Mouse (Mus musculus): Measurements from ENCODE around the gene 1700122O11Rik.
A peak's percentile ranks its signal among the peaks of the same experiment; 100 is the strongest.

1700122O11Rik gene

DNA sequence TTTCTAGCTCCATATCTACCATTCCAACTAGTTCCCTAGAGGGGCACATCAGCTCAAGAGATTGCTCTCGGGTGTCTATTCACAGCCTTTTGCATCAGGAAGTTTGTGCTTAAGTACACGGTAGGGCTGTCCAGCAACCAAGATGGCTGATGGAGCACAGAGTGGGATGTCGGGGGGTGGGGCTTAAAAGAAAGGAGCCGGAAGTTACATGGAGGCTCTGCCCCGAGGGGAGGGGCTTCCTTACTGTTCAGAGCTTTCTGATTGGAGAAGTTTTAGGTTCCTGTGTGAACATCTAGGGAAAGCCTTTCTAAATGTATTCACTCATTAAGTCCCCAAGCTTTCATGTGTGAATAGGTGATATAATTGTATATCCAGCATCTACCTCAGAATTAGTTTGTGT is 21.5 kb downstream of the 1700122O11Rik start:
- no peaks in the 10 kb centered on the region for H3K9me3 ChIP-seq (ENCODE audit: low read length)
- no peak for TF ChIP-seq NANOG (IDR thresholded peaks at IDR 0.05; ENCODE audit: borderline replicate concordance, low read length)
- no peak for TF ChIP-seq CTCF (conservative IDR thresholded peaks at IDR 0.05; ENCODE audit: low read length)
- TF ChIP-seq POU5F1 (IDR thresholded peaks at IDR 0.05; ENCODE audit: borderline replicate concordance, low read length), result no peak
- H3K27me3 ChIP-seq (ENCODE audit: insufficient read depth, low read length), result peaks cover 9% of the 10 kb centered on the region
- no peaks in the 10 kb centered on the region for H3K36me3 ChIP-seq (ENCODE audit: insufficient read depth, low read length)
- H3K4me1 ChIP-seq (replicated peaks; ENCODE audit: low read depth, low read length), result peaks cover 24% of the 10 kb centered on the region
- H3K4me3 ChIP-seq (replicated peaks; ENCODE audit: low read length), result no peak overlapping the region

DNA sequence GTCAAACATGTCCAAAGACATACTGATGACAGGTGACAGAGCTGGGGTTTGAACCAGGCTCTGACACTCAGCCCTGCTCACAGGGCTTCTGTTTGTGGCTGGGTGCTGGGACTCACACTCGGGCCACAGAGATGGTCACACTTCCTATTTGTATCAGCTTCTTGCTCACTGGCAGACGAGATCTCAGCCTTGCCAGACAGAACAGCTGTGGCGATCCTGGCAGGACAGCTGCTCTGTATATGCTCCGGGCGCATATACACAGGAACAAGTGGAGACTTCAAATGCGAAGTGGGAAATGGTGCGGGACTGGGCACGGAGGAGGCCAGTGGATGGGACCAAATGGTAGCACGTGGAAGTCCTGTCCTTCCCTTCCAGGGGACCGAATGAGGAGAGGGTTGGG is 25.5 kb downstream of the 1700122O11Rik start:
- peaks cover 8% of the 10 kb centered on the region; the same call in 1 of the 2 replicates for H3K27me3 ChIP-seq (ENCODE audit: insufficient read depth, low read length)
- H3K4me3 ChIP-seq (replicated peaks; ENCODE audit: low read length), result no peak overlapping the region
- no peaks in the 10 kb centered on the region for H3K9me3 ChIP-seq (ENCODE audit: low read length)
- H3K36me3 ChIP-seq (ENCODE audit: insufficient read depth, low read length), result no peaks in the 10 kb centered on the region
- TF ChIP-seq CTCF (conservative IDR thresholded peaks at IDR 0.05; ENCODE audit: low read length) (no peak), NANOG (IDR thresholded peaks at IDR 0.05; ENCODE audit: borderline replicate concordance, low read length) (no peak), POU5F1 (IDR thresholded peaks at IDR 0.05; ENCODE audit: borderline replicate concordance, low read length) (no peak)
- H3K4me1 ChIP-seq (replicated peaks; ENCODE audit: low read depth, low read length), result peaks cover 46% of the 10 kb centered on the region

DNA sequence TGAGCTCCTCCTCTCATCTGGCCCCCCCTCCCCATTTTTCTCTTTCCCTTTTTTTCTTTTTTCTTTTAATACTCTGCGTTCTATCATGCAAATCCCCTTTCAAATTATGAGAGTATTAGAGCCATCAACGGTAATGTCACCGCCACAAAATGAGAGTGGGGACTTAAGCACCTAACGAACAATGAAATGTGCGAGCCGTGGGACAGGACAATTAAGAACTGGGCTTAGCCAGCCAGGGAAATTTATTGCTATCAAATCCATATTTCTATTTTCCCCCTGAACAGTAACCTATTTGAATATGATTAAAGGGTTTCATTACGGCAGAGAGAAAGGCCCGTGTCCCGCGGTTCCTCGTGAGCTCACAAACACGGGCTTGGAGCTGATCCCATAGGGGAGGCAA is 27.0 kb downstream of the 1700122O11Rik start:
- H3K4me1 ChIP-seq (replicated peaks; ENCODE audit: low read depth, low read length), result peaks cover 42% of the 10 kb centered on the region
- no peaks in the 10 kb centered on the region for H3K9me3 ChIP-seq (ENCODE audit: low read length)
- H3K4me3 ChIP-seq (replicated peaks; ENCODE audit: low read length), result no peak overlapping the region
- TF ChIP-seq CTCF (conservative IDR thresholded peaks at IDR 0.05; ENCODE audit: low read length) (no peak), POU5F1 (IDR thresholded peaks at IDR 0.05; ENCODE audit: borderline replicate concordance, low read length) (no peak), NANOG (IDR thresholded peaks at IDR 0.05; ENCODE audit: borderline replicate concordance, low read length) (no peak)
- H3K36me3 ChIP-seq (ENCODE audit: insufficient read depth, low read length), result no peaks in the 10 kb centered on the region
- peaks cover 10% of the 10 kb centered on the region for H3K27me3 ChIP-seq (ENCODE audit: insufficient read depth, low read length)

DNA sequence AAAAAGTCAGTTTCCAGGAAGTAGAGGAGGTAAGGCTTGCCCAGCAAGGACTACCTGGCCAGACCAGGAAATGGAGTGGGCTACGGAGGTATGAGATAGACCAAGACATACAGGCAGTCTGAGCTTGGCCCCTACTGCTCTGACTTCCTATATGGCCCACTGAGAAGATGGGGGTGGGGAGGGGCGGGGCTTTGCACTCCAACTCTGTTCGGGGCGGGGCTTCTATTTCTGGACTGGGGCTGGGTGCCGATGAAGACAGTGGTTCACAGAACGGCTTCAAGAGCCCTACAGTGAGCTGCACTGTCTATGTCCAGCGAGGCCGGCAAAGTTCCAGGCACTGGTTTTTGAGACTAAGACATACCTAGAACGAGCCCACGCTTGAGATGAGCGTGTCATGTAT is 27.8 kb downstream of the 1700122O11Rik start:
- no peaks in the 10 kb centered on the region for H3K9me3 ChIP-seq (ENCODE audit: low read length)
- H3K36me3 ChIP-seq (ENCODE audit: insufficient read depth, low read length), result no peaks in the 10 kb centered on the region
- no peak for TF ChIP-seq CTCF (conservative IDR thresholded peaks at IDR 0.05; ENCODE audit: low read length)
- no peak for TF ChIP-seq NANOG (IDR thresholded peaks at IDR 0.05; ENCODE audit: borderline replicate concordance, low read length)
- no peak for TF ChIP-seq POU5F1 (IDR thresholded peaks at IDR 0.05; ENCODE audit: borderline replicate concordance, low read length)
- H3K4me1 ChIP-seq (replicated peaks; ENCODE audit: low read depth, low read length), result peaks cover 43% of the 10 kb centered on the region
- peaks cover 10% of the 10 kb centered on the region for H3K27me3 ChIP-seq (ENCODE audit: insufficient read depth, low read length)
- H3K4me3 ChIP-seq (replicated peaks; ENCODE audit: low read length), result no peak overlapping the region

DNA sequence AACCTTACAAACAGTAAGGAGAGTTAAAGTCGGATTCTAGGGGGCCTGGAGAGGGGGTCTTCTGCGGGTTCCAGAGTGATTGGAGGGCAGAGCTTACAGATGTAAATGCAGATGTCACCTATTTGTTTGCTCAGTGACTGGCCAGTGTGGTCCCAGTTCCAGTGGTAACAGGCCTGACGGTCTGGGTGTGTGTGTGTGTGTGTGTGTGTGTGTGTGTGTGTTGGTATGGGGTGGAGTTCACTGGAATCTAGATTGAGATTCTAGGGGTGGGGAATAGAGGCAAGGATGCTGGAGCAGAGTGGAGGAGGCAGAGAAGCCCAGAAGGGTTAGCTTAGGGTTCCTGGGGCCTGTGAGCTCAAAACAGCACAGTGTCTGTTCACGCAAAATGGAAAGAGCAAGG is 32.3 kb downstream of the 1700122O11Rik start:
- no peak overlapping the region for H3K4me3 ChIP-seq (replicated peaks; ENCODE audit: low read length)
- H3K4me1 ChIP-seq (replicated peaks; ENCODE audit: low read depth, low read length), result peaks cover 58% of the 10 kb centered on the region
- no peaks in the 10 kb centered on the region for H3K9me3 ChIP-seq (ENCODE audit: low read length)
- peaks cover 13% of the 10 kb centered on the region for H3K27me3 ChIP-seq (ENCODE audit: insufficient read depth, low read length)
- H3K36me3 ChIP-seq (ENCODE audit: insufficient read depth, low read length), result no peaks in the 10 kb centered on the region
- TF ChIP-seq POU5F1 (IDR thresholded peaks at IDR 0.05; ENCODE audit: borderline replicate concordance, low read length) (no peak), CTCF (conservative IDR thresholded peaks at IDR 0.05; ENCODE audit: low read length) (no peak), NANOG (IDR thresholded peaks at IDR 0.05; ENCODE audit: borderline replicate concordance, low read length) (no peak)

DNA sequence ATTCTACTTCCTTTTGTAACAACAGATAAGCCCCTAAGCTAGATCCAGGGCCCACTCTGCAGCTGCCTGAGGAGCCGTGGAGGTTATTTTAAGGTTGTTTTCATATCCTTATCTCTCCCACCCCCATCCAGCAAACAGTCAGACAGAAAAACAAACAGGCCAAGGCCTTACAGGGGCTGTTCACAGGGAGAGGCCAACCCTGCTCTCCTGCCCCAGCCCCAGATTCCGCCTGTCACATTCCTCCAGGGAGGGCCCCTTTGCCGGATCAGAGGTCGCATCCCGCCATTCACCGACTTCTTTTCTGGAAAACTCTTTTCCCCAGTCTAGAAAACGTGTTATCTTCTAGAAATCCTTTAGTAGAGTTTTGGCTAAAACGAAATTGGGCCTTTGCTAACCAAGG is 33.0 kb downstream of the 1700122O11Rik start:
- H3K4me3 ChIP-seq (replicated peaks; ENCODE audit: low read length), result no peak overlapping the region
- H3K4me1 ChIP-seq (replicated peaks; ENCODE audit: low read depth, low read length), result peaks cover 59% of the 10 kb centered on the region
- H3K9me3 ChIP-seq (ENCODE audit: low read length), result no peaks in the 10 kb centered on the region
- no peaks in the 10 kb centered on the region for H3K36me3 ChIP-seq (ENCODE audit: insufficient read depth, low read length)
- peaks cover 13% of the 10 kb centered on the region for H3K27me3 ChIP-seq (ENCODE audit: insufficient read depth, low read length)
- no peak for TF ChIP-seq CTCF (conservative IDR thresholded peaks at IDR 0.05; ENCODE audit: low read length)
- no peak for TF ChIP-seq POU5F1 (IDR thresholded peaks at IDR 0.05; ENCODE audit: borderline replicate concordance, low read length)
- TF ChIP-seq NANOG (IDR thresholded peaks at IDR 0.05; ENCODE audit: borderline replicate concordance, low read length), result no peak

GRCm38 (mm10) chr17:48004619-48005018 is 33.5 kb downstream of the 1700122O11Rik start:
- Histone ChIP-seq H3K4me1 (replicated peaks; ENCODE audit: low read depth, low read length) (peaks cover 59% of the 10 kb centered on the region), H3K4me3 (replicated peaks; ENCODE audit: low read length) (no peak overlapping the region), H3K9me3 (ENCODE audit: low read length) (no peaks in the 10 kb centered on the region), H3K36me3 (ENCODE audit: insufficient read depth, low read length) (no peaks in the 10 kb centered on the region), H3K27me3 (ENCODE audit: insufficient read depth, low read length) (peaks cover 13% of the 10 kb centered on the region)
- TF ChIP-seq CTCF (conservative IDR thresholded peaks at IDR 0.05; ENCODE audit: low read length) (no peak), NANOG (IDR thresholded peaks at IDR 0.05; ENCODE audit: borderline replicate concordance, low read length) (no peak), POU5F1 (IDR thresholded peaks at IDR 0.05; ENCODE audit: borderline replicate concordance, low read length) (no peak)

GRCm38 (mm10) chr17:48002486-48002885 is 35.6 kb downstream of the 1700122O11Rik start:
- Histone ChIP-seq H3K27me3 (ENCODE audit: insufficient read depth, low read length) (peaks cover 10% of the 10 kb centered on the region), H3K9me3 (ENCODE audit: low read length) (no peaks in the 10 kb centered on the region)
- TF ChIP-seq POU5F1 (IDR thresholded peaks at IDR 0.05; ENCODE audit: borderline replicate concordance, low read length), result no peak
- no peak for TF ChIP-seq NANOG (IDR thresholded peaks at IDR 0.05; ENCODE audit: borderline replicate concordance, low read length)
- no peak for TF ChIP-seq CTCF (conservative IDR thresholded peaks at IDR 0.05; ENCODE audit: low read length)

More at GRCm38 (mm10) chr17:48002486-48002885, 35.6 kb downstream of the 1700122O11Rik start:
- Histone ChIP-seq H3K4me1 (replicated peaks; ENCODE audit: low read depth, low read length) (peaks cover 60% of the 10 kb centered on the region), H3K4me3 (replicated peaks; ENCODE audit: low read length) (peak overlapping the region; percentile 56), H3K36me3 (ENCODE audit: insufficient read depth, low read length) (no peaks in the 10 kb centered on the region)

All from E14TG2a.4 (cell line).